Mouse (Mus musculus): ENCODE measurements around the gene Olfr875. TPM values are rescaled to one million over a fixed set of nuclear protein-coding genes. Genes with fewer than 3 reads are reported as not detected.

Olfr875 gene
- polyA plus RNA-seq, 1 experiment from 2014 or later = not detected

- ATAC-seq (ENCODE audit: low FRiP score) = no peak
- Histone ChIP-seq H3K4me1 (replicated peaks) (no peaks in the 10 kb centered on the region), H3K27me3 (no peaks in the 10 kb centered on the region), H3K27ac (no peak overlapping the region), H3K9me3 (no peaks in the 10 kb centered on the region), H3K9ac (no peak overlapping the region), H3K36me3 (no peaks in the 10 kb centered on the region), H3K4me3 (no peak overlapping the region), H3K4me2 (no peak overlapping the region)
- 83% methylated on average over 4 of the region's 4 CpGs for WGBS
Observed at GRCm38 (mm10) chr9:37802055-37802454, 30.4 kb downstream of the Olfr875 start.

GRCm38 (mm10) chr9:37802731-37803130 lies 31.1 kb downstream of the Olfr875 start, which contains the start of gene Olfr876:
Gene Olfr876 (plus strand): TSS chr9:37803031.
- ATAC-seq (ENCODE audit: low FRiP score) = no peak
- Histone ChIP-seq H3K27me3 (no peaks in the 10 kb centered on the region), H3K4me2 (no peak within 1 kb of the TSS), H3K9ac (no peak within 1 kb of the TSS), H3K9me3 (no peaks in the 10 kb centered on the region), H3K36me3 (no peaks in the 10 kb centered on the region), H3K4me1 (replicated peaks) (no peaks in the 10 kb centered on the region), H3K27ac (no peak within 1 kb of the TSS), H3K4me3 (no peak within 1 kb of the TSS)

- no peak overlapping the region for H3K9ac ChIP-seq
- no peaks in the 10 kb centered on the region for H3K9me3 ChIP-seq
- no peaks in the 10 kb centered on the region for H3K4me1 ChIP-seq (replicated peaks)
- no peak overlapping the region for H3K4me3 ChIP-seq
- no peaks in the 10 kb centered on the region for H3K27me3 ChIP-seq
- no peak for ATAC-seq (ENCODE audit: low FRiP score)
- no peak overlapping the region for H3K4me2 ChIP-seq
- no peak overlapping the region for H3K27ac ChIP-seq
- no peaks in the 10 kb centered on the region for H3K36me3 ChIP-seq
Observed at GRCm38 (mm10) chr9:37807235-37807634, 35.6 kb downstream of the Olfr875 start.

- Histone ChIP-seq H3K9ac (no peak overlapping the region), H3K27ac (no peak overlapping the region), H3K9me3 (no peaks in the 10 kb centered on the region), H3K4me2 (no peak overlapping the region), H3K27me3 (no peaks in the 10 kb centered on the region), H3K4me3 (no peak overlapping the region), H3K36me3 (no peaks in the 10 kb centered on the region), H3K4me1 (replicated peaks) (no peaks in the 10 kb centered on the region)
- 97% methylated on average over 3 of the region's 3 CpGs for WGBS
- ATAC-seq (ENCODE audit: low FRiP score) = no peak
Observed at GRCm38 (mm10) chr9:37808456-37808855, 36.8 kb downstream of the Olfr875 start.

GRCm38 (mm10) chr9:37808976-37809375 lies 37.3 kb downstream of the Olfr875 start:
- Histone ChIP-seq H3K9ac (no peak overlapping the region), H3K9me3 (no peaks in the 10 kb centered on the region), H3K27ac (no peak overlapping the region), H3K36me3 (no peaks in the 10 kb centered on the region), H3K4me3 (no peak overlapping the region), H3K4me2 (no peak overlapping the region), H3K27me3 (no peaks in the 10 kb centered on the region), H3K4me1 (replicated peaks) (no peaks in the 10 kb centered on the region)
- no peak for ATAC-seq (ENCODE audit: low FRiP score)
- WGBS = 84% methylated on average over 2 of the region's 2 CpGs

GRCm38 (mm10) chr9:37814696-37815095 lies 43.0 kb downstream of the Olfr875 start:
- 51% methylated on average over 3 of the region's 3 CpGs for WGBS

More at GRCm38 (mm10) chr9:37814696-37815095, 43.0 kb downstream of the Olfr875 start:
- Histone ChIP-seq H3K4me2 (no peak overlapping the region), H3K9ac (no peak overlapping the region), H3K27ac (no peak overlapping the region), H3K9me3 (no peaks in the 10 kb centered on the region), H3K4me1 (replicated peaks) (no peaks in the 10 kb centered on the region), H3K27me3 (no peaks in the 10 kb centered on the region), H3K36me3 (no peaks in the 10 kb centered on the region), H3K4me3 (no peak overlapping the region)
- no peak for ATAC-seq (ENCODE audit: low FRiP score)

Other genes starting within 250 kb of the Olfr875 start
- gene Esam, start 243.8 kb upstream of the Olfr875 start, polyA plus RNA-seq (2015; fragmentation: Nextera tagmentation; extraction: Ambion mirVana) = 41.1 and 43.4 TPM in 2 replicates
- gene Vsig2, start 232.6 kb upstream of the Olfr875 start, polyA plus RNA-seq (2015; fragmentation: Nextera tagmentation; extraction: Ambion mirVana) = 0.82 and 1.6 TPM in 2 replicates
- gene Nrgn, start 219.0 kb upstream of the Olfr875 start, polyA plus RNA-seq (2015; fragmentation: Nextera tagmentation; extraction: Ambion mirVana) = 9.2 and 14.9 TPM in 2 replicates
- gene Siae, start 216.2 kb upstream of the Olfr875 start, polyA plus RNA-seq (2015; fragmentation: Nextera tagmentation; extraction: Ambion mirVana) = 10.9 and 11.6 TPM in 2 replicates
- 16.1 and 17.1 TPM in 2 replicates for gene Spa17, start 158.1 kb upstream of the Olfr875 start, polyA plus RNA-seq (2015; fragmentation: Nextera tagmentation; extraction: Ambion mirVana)
- 89.2 and 95.8 TPM in 2 replicates for gene Tbrg1, start 114.5 kb upstream of the Olfr875 start, polyA plus RNA-seq (2015; fragmentation: Nextera tagmentation; extraction: Ambion mirVana)
- gene Panx3, start 102.6 kb upstream of the Olfr875 start, polyA plus RNA-seq (2015; fragmentation: Nextera tagmentation; extraction: Ambion mirVana) = 0.08 and 0.47 TPM in 2 replicates
- gene Olfr160, start 55.6 kb upstream of the Olfr875 start, polyA plus RNA-seq (2015; fragmentation: Nextera tagmentation; extraction: Ambion mirVana) = not detected in 2 replicates
- gene Olfr874, start 26.8 kb upstream of the Olfr875 start, polyA plus RNA-seq (2015; fragmentation: Nextera tagmentation; extraction: Ambion mirVana) = not detected in 2 replicates
- not detected in 2 replicates for gene Olfr876, start 31.2 kb downstream of the Olfr875 start, polyA plus RNA-seq (2015; fragmentation: Nextera tagmentation; extraction: Ambion mirVana)
- not detected in 2 replicates for gene Olfr877, start 82.4 kb downstream of the Olfr875 start, polyA plus RNA-seq (2015; fragmentation: Nextera tagmentation; extraction: Ambion mirVana)
- not detected in 2 replicates for gene Olfr145, start 124.9 kb downstream of the Olfr875 start, polyA plus RNA-seq (2015; fragmentation: Nextera tagmentation; extraction: Ambion mirVana)
- gene Olfr878, start 146.0 kb downstream of the Olfr875 start, polyA plus RNA-seq (2015; fragmentation: Nextera tagmentation; extraction: Ambion mirVana) = not detected in 2 replicates
- not detected in 2 replicates for gene Olfr881, start 220.0 kb downstream of the Olfr875 start, polyA plus RNA-seq (2015; fragmentation: Nextera tagmentation; extraction: Ambion mirVana)